Mouse (Mus musculus): ENCODE data around the gene Npas3. TPM values are rescaled to one million over a fixed set of nuclear protein-coding genes. Genes with fewer than 3 reads are reported as not detected.

Gene Npas3
- polyA plus RNA-seq, 1 experiment: 0.01 TPM

DNA sequence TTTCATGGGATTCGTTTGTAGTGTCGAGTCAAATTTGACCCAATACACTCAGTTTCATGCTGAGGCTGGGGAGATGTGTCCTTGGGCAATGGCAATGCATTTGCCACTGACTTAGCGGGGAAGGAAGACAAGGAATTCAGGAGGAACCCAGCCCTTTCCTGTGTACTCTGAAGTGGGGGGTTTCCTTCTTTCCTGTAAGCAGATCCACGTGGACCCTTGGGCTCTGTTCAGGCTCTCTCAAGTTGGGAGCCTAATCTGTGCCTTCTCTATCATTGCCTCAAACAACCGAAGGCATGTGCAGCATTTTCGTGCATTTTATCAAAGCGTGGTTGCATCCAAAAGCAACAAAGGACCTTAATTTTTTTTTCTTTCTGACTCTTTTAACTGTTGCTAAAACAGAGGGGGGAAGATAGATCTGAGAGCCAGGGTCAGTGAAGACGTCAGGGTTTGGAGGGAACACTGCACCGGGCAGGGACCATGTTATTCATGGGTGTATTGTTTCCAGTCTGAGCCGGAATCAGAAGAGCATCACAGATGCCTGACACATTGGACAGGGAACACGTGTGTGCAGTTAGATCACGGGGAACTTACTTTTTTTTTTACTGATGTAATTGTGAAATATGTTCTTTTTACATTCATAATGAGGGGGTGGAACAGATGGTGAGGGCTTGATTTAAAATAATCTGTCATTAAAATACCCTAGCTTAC lies 577.6 kb downstream of the Npas3 start:
- Histone ChIP-seq H3K79me3 (ENCODE audit: low read depth) (no peaks in the 10 kb centered on the region), H3K4me3 (ENCODE audit: insufficient read depth, poor library complexity, severe bottlenecking) (no peak overlapping the region), H3K27me3 (ENCODE audit: control insufficient read depth, insufficient read depth, insufficient read length) (no peaks in the 10 kb centered on the region), H3K36me3 (ENCODE audit: control insufficient read depth, insufficient read depth) (no peaks in the 10 kb centered on the region), H3K79me2 (ENCODE audit: control insufficient read depth, insufficient read depth) (no peaks in the 10 kb centered on the region), H3ac (ENCODE audit: control insufficient read depth, insufficient read length, low read depth) (no peak overlapping the region)
- TF ChIP-seq MAX (IDR thresholded peaks at IDR 0.05) (peak; percentile 37), CEBPB (IDR thresholded peaks at IDR 0.05; ENCODE audit: low read depth) (no peak), USF1 (IDR thresholded peaks at IDR 0.05; ENCODE audit: low read depth) (peak; percentile 7)

DNA sequence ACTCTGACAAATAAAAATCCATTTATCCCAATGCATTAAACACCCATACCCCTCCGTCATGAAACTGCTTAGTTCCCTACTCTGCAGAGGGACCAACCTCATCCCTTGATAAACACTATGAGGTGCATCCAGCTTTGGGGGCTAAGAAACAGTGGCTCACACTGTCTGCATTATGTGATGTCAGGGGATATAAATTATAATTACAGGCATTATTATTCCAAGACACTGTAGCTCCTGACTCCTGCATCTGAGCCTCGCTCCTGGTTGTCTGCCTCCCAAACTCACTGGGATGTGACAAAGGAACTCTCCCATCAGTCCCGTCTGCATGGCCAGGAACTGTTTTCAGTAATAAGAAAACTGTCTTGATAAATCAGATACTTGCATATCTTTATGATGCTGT lies 578.3 kb downstream of the Npas3 start:
- no peaks in the 10 kb centered on the region for H3K36me3 ChIP-seq (ENCODE audit: control insufficient read depth, insufficient read depth)
- no peaks in the 10 kb centered on the region for H3K79me2 ChIP-seq (ENCODE audit: control insufficient read depth, insufficient read depth)
- H3K27me3 ChIP-seq (ENCODE audit: control insufficient read depth, insufficient read depth, insufficient read length): no peaks in the 10 kb centered on the region
- TF ChIP-seq CEBPB (IDR thresholded peaks at IDR 0.05; ENCODE audit: low read depth): no peak
- TF ChIP-seq FOSL1 (IDR thresholded peaks at IDR 0.05; ENCODE audit: insufficient read depth, low read length, poor library complexity, severe bottlenecking): no peak
- no peak for TF ChIP-seq MAX (IDR thresholded peaks at IDR 0.05)
- TF ChIP-seq CTCF (IDR thresholded peaks at IDR 0.05; ENCODE audit: control insufficient read depth, insufficient read depth, insufficient read length): no peak
- no peak for TF ChIP-seq USF1 (IDR thresholded peaks at IDR 0.05; ENCODE audit: low read depth)
- no peak for TF ChIP-seq MYOG (IDR thresholded peaks at IDR 0.05; ENCODE audit: control insufficient read depth, extremely low read depth, insufficient read length)
- no peak for TF ChIP-seq MYOD1 (IDR thresholded peaks at IDR 0.05; ENCODE audit: control insufficient read depth, insufficient read length, low read depth)
- H3K79me3 ChIP-seq (ENCODE audit: low read depth): no peaks in the 10 kb centered on the region
- no peak overlapping the region for H3ac ChIP-seq (ENCODE audit: control insufficient read depth, insufficient read length, low read depth)
- H3K4me3 ChIP-seq (ENCODE audit: insufficient read depth, poor library complexity, severe bottlenecking): no peak overlapping the region

DNA sequence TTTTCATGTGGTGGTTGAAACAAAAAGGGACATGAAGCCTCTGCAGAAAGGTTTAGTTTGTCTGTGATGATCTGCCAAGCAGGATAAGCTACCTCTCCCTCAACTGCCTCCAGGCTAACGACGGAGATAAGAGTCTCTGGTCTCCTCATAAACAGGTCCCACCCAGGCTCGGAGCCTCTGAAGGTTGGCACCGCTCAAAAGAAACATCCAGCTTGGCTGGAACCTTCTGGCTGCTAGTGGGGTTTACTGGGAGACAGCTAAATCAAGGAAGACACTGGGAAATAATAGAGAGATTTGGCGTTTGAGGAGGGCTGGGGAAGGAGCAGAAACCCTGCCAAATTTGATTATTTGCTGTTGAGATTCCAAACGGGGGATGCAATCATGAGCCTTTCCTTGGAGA lies 584.1 kb downstream of the Npas3 start:
- no peaks in the 10 kb centered on the region for H3K27me3 ChIP-seq (ENCODE audit: control insufficient read depth, insufficient read depth, insufficient read length)
- no peaks in the 10 kb centered on the region for H3K79me3 ChIP-seq (ENCODE audit: low read depth)
- no peak overlapping the region for H3K4me3 ChIP-seq (ENCODE audit: insufficient read depth, poor library complexity, severe bottlenecking)
- H3K36me3 ChIP-seq (ENCODE audit: control insufficient read depth, insufficient read depth): no peaks in the 10 kb centered on the region
- no peaks in the 10 kb centered on the region for H3K79me2 ChIP-seq (ENCODE audit: control insufficient read depth, insufficient read depth)
- H3ac ChIP-seq (ENCODE audit: control insufficient read depth, insufficient read length, low read depth): no peak overlapping the region
- TF ChIP-seq MYOD1 (IDR thresholded peaks at IDR 0.05; ENCODE audit: control insufficient read depth, insufficient read length, low read depth): no peak
- no peak for TF ChIP-seq USF1 (IDR thresholded peaks at IDR 0.05; ENCODE audit: low read depth)
- no peak for TF ChIP-seq CEBPB (IDR thresholded peaks at IDR 0.05; ENCODE audit: low read depth)
- TF ChIP-seq FOSL1 (IDR thresholded peaks at IDR 0.05; ENCODE audit: insufficient read depth, low read length, poor library complexity, severe bottlenecking): no peak
- no peak for TF ChIP-seq CTCF (IDR thresholded peaks at IDR 0.05; ENCODE audit: control insufficient read depth, insufficient read depth, insufficient read length)
- no peak for TF ChIP-seq MYOG (IDR thresholded peaks at IDR 0.05; ENCODE audit: control insufficient read depth, extremely low read depth, insufficient read length)
- TF ChIP-seq MAX (IDR thresholded peaks at IDR 0.05): no peak

DNA sequence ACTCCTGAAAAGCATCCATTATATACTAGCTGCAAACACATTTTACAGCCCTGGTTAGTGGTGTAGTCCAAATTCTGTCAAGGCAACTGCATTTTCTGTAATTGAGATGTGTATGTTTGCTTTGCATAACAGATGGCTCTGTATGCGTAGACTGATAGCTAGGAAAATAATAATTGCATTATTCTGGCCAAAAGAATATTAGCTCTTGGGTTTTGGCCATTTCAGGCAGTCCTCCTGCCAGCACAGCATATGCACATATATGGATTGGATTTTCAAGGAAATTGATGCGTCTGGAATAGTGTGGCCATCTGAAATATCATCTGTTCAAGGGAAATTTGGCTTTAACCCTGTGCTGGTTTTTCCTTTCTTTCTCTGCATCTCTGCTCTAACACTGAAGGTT lies 584.9 kb downstream of the Npas3 start:
- Histone ChIP-seq H3K4me3 (ENCODE audit: insufficient read depth, poor library complexity, severe bottlenecking) (no peak overlapping the region), H3K36me3 (ENCODE audit: control insufficient read depth, insufficient read depth) (no peaks in the 10 kb centered on the region), H3ac (ENCODE audit: control insufficient read depth, insufficient read length, low read depth) (no peak overlapping the region), H3K79me2 (ENCODE audit: control insufficient read depth, insufficient read depth) (no peaks in the 10 kb centered on the region), H3K27me3 (ENCODE audit: control insufficient read depth, insufficient read depth, insufficient read length) (no peaks in the 10 kb centered on the region), H3K79me3 (ENCODE audit: low read depth) (no peaks in the 10 kb centered on the region)
- TF ChIP-seq FOSL1 (IDR thresholded peaks at IDR 0.05; ENCODE audit: insufficient read depth, low read length, poor library complexity, severe bottlenecking): no peak
- no peak for TF ChIP-seq MYOG (IDR thresholded peaks at IDR 0.05; ENCODE audit: control insufficient read depth, extremely low read depth, insufficient read length)
- TF ChIP-seq USF1 (IDR thresholded peaks at IDR 0.05; ENCODE audit: low read depth): no peak
- TF ChIP-seq CEBPB (IDR thresholded peaks at IDR 0.05; ENCODE audit: low read depth): no peak
- no peak for TF ChIP-seq MYOD1 (IDR thresholded peaks at IDR 0.05; ENCODE audit: control insufficient read depth, insufficient read length, low read depth)
- TF ChIP-seq MAX (IDR thresholded peaks at IDR 0.05): no peak
- TF ChIP-seq CTCF (IDR thresholded peaks at IDR 0.05; ENCODE audit: control insufficient read depth, insufficient read depth, insufficient read length): no peak

DNA sequence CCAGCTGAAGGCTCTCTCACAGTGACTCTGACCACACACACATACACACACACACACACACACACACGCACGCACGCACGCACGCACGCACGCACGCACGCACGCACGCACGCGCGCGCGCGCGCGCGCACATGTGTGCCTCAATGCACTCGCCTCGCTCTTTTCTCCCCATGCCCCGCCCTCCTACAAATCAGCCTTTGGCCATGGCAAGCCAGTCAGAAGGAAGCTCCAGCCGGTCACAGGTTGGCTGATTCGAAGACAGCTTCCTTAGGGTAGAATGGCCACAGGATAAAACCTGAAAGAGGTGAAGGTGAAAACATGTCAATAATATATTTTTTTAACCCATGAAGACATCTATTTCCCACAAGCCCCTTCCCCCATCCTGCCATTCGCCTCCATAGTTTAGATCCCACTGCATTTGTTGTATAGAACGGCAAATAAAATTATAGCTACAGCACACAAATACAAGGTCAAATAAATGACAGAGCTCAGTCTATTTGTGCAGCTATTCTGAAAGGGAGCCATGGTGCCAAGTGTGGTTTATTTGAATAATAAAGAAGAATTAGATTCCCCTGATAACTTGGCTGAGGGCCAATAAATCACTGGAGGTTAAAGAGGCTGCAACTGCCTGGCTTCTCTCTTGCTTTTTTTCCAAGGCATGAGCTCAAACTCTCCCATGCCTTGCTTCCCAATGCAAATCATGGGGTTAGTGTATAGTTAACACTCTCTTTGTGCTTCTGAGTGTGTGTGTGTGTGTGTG lies 587.7 kb downstream of the Npas3 start:
- H3K36me3 ChIP-seq (ENCODE audit: control insufficient read depth, insufficient read depth): no peaks in the 10 kb centered on the region
- TF ChIP-seq CEBPB (IDR thresholded peaks at IDR 0.05; ENCODE audit: low read depth) (no peak), USF1 (IDR thresholded peaks at IDR 0.05; ENCODE audit: low read depth) (no peak), CTCF (IDR thresholded peaks at IDR 0.05; ENCODE audit: control insufficient read depth, insufficient read depth, insufficient read length) (no peak), FOSL1 (IDR thresholded peaks at IDR 0.05; ENCODE audit: insufficient read depth, low read length, poor library complexity, severe bottlenecking) (no peak), MYOG (IDR thresholded peaks at IDR 0.05; ENCODE audit: control insufficient read depth, extremely low read depth, insufficient read length) (no peak), MYOD1 (IDR thresholded peaks at IDR 0.05; ENCODE audit: control insufficient read depth, insufficient read length, low read depth) (no peak), MAX (IDR thresholded peaks at IDR 0.05) (no peak)
- no peaks in the 10 kb centered on the region for H3K27me3 ChIP-seq (ENCODE audit: control insufficient read depth, insufficient read depth, insufficient read length)
- no peak overlapping the region for H3ac ChIP-seq (ENCODE audit: control insufficient read depth, insufficient read length, low read depth)
- H3K79me2 ChIP-seq (ENCODE audit: control insufficient read depth, insufficient read depth): no peaks in the 10 kb centered on the region
- no peaks in the 10 kb centered on the region for H3K79me3 ChIP-seq (ENCODE audit: low read depth)
- no peak overlapping the region for H3K4me3 ChIP-seq (ENCODE audit: insufficient read depth, poor library complexity, severe bottlenecking)

Data from C2C12 (cell line).